Mouse (Mus musculus) heart, postnatal 0 days (tissue): ENCODE data around the gene Cep112.

Source experiments
- CTCF ChIP-seq: IDR thresholded peaks from 2 replicates; pipeline ENCODE4 v1.5.1; 2016; ENCODE audit warnings: antibody characterized with exemption, control low read depth, low read depth
- EP300 ChIP-seq: IDR thresholded peaks from 2 replicates; pipeline ENCODE4 v1.6.1; 2016; ENCODE audit warnings: antibody characterized with exemption, low read depth

- TF ChIP-seq EP300 = no peak
- TF ChIP-seq CTCF = no peak
Observed at GRCm38 (mm10) chr11:108682014-108682413, 257.0 kb downstream of the Cep112 start.
